Mouse (Mus musculus) ES-E14 (cell line): Measurements from ENCODE around the gene Cidec. TPM values are rescaled to one million over a fixed set of nuclear protein-coding genes. Genes with fewer than 3 reads are reported as not detected.

ENCODE experiments used
- DNase-seq: peaks from one replicate; pipeline ENCODE4 v3.0.0-alpha.2; 2013; ENCODE audit warnings: low read depth, low spot score
- H3K27ac ChIP-seq: 2 replicates; pipeline ENCODE4 v1.5.1; 2012; ENCODE audit warnings: low read depth, mild to moderate bottlenecking, low read length, moderate library complexity, mixed read lengths; ENCODE audit not compliant: poor library complexity, insufficient read depth, severe bottlenecking
- H3K36me3 ChIP-seq: 2 replicates; pipeline ENCODE4 v1.6.1; 2012; ENCODE audit warnings: mild to moderate bottlenecking, low read length, moderate library complexity, mixed read lengths; ENCODE audit not compliant: control insufficient read depth, poor library complexity, insufficient read depth, severe bottlenecking
- H3K4me1 ChIP-seq, 2 experiments: fragments of 150-350 bp in 1 of 2; sonication (generic) in 1 of 2; 2 replicates each; pipeline ENCODE4 v1.6.1; 2012; ENCODE audit warnings: low read length in 2 of 2, mild to moderate bottlenecking in 1 of 2, mixed read lengths in 1 of 2; ENCODE audit not compliant: control insufficient read depth in 2 of 2, insufficient read depth in 2 of 2, poor library complexity in 1 of 2
- H3K4me3 ChIP-seq, 2 experiments: fragments of 150-350 bp in 1 of 2; sonication (generic) in 1 of 2; 2 replicates each; pipeline ENCODE4 v1.5.1; 2012; ENCODE audit warnings: low read length in 2 of 2, low read depth in 1 of 2, mild to moderate bottlenecking in 1 of 2, mixed read lengths in 1 of 2; ENCODE audit not compliant: insufficient read depth in 1 of 2, poor library complexity in 1 of 2, severe bottlenecking in 1 of 2
- H3K9ac ChIP-seq: 2 replicates; pipeline ENCODE4 v1.6.1; 2012; ENCODE audit warnings: low read depth, mild to moderate bottlenecking, low read length, mixed read lengths; ENCODE audit not compliant: poor library complexity, insufficient read depth, severe bottlenecking
- H3K9me3 ChIP-seq: fragments of 150-350 bp; sonication (generic); 2 replicates; pipeline ENCODE4 v1.6.1; 2012; ENCODE audit warnings: low read depth, mild to moderate bottlenecking, low read length; ENCODE audit not compliant: control insufficient read depth, insufficient read depth
- CHD2 ChIP-seq: IDR thresholded peaks from 2 replicates; pipeline ENCODE4 v1.6.1; 2014; ENCODE audit warnings: mild to moderate bottlenecking, low read depth, low read length, inconsistent platforms
- HCFC1 ChIP-seq: IDR thresholded peaks from 2 replicates; pipeline ENCODE4 v1.6.1; 2012; ENCODE audit warnings: low read length, inconsistent platforms, borderline replicate concordance; ENCODE audit not compliant: insufficient read depth
- MAFK ChIP-seq: IDR thresholded peaks from 2 replicates; pipeline ENCODE4 v1.6.1; 2014; ENCODE audit warnings: mild to moderate bottlenecking, low read depth, low read length, inconsistent platforms; ENCODE audit not compliant: insufficient read depth
- ZC3H11A ChIP-seq: IDR thresholded peaks from 2 replicates; pipeline ENCODE4 v1.6.1; 2012; ENCODE audit warnings: low read depth, mild to moderate bottlenecking, inconsistent platforms, low read length, borderline replicate concordance
- ZNF384 ChIP-seq: IDR thresholded peaks from 2 replicates; pipeline ENCODE4 v1.6.1; 2012; ENCODE audit warnings: low read depth, low read length, inconsistent platforms
- in situ Hi-C, 2 experiments: fragments of 600-800 bp; cut with MboI; formaldehyde crosslinking; loops; one replicate each; pipeline ENCODE4 v1.15.1; 2025; ENCODE audit warnings: low sequenced_read_pairs in 2 of 2, inconsistent platforms in 1 of 2; ENCODE audit not compliant: unreplicated experiment in 2 of 2
- total RNA-seq: library from RNA; depleted of rRNA; stranded (reverse); fragments of 300-350 nt; gene quantifications from 2 replicates; pipeline ENCODE4 v1.2.3, GENCODE M21; 2012

Cidec gene
- total RNA-seq, 1 experiment, result 0.45 TPM

- in situ Hi-C loops, result no loop called here
- Histone ChIP-seq H3K9ac (no peak overlapping the region), H3K4me3 (no peak overlapping the region), H3K9me3 (no peaks in the 10 kb centered on the region), H3K27ac (no peak overlapping the region), H3K36me3 (peaks cover 3% of the 10 kb centered on the region), H3K4me1 (peaks cover 0 to 2% of the 10 kb centered on the region in 2 experiments; a peak in 1 of 4 replicates)
- TF ChIP-seq HCFC1 (no peak), ZC3H11A (peak; percentile 72), ZNF384 (no peak)
- peak; percentile 85 for DNase-seq
Measured at GRCm38 (mm10) chr6:113441147-113441680, 5.7 kb upstream of the Cidec start.

- H3K27ac ChIP-seq, result no peak overlapping the region
- in situ Hi-C loops, result no loop called here
- no peak overlapping the region for H3K9ac ChIP-seq
- peaks cover 3% of the 10 kb centered on the region for H3K36me3 ChIP-seq
- H3K9me3 ChIP-seq, result no peaks in the 10 kb centered on the region
- TF ChIP-seq ZC3H11A (no peak), CHD2 (no peak), MAFK (no peak), ZNF384 (no peak), HCFC1 (no peak)
- no peak overlapping the region for H3K4me3 ChIP-seq
- peaks cover 0 to 2% of the 10 kb centered on the region in 2 experiments; a peak in 1 of 4 replicates for H3K4me1 ChIP-seq
- no peak for DNase-seq
Measured at GRCm38 (mm10) chr6:113440686-113441085, 5.1 kb upstream of the Cidec start.

- H3K9me3 ChIP-seq, result no peaks in the 10 kb centered on the region
- no peak overlapping the region for H3K27ac ChIP-seq
- H3K9ac ChIP-seq, result no peak overlapping the region
- in situ Hi-C loops, result no loop called here
- no peaks in the 10 kb centered on the region for H3K36me3 ChIP-seq
- DNase-seq, result no peak
- H3K4me3 ChIP-seq, result no peak overlapping the region
- H3K4me1 ChIP-seq, result no peaks in the 10 kb centered on the region
- no peak for TF ChIP-seq MAFK
- TF ChIP-seq ZC3H11A, result no peak
- peak; percentile 79 for TF ChIP-seq ZNF384
- no peak for TF ChIP-seq CHD2
Measured at GRCm38 (mm10) chr6:113438721-113439430, 3.3 kb upstream of the Cidec start.

- no peak for DNase-seq
- in situ Hi-C loops, result no loop called here
- H3K36me3 ChIP-seq, result no peaks in the 10 kb centered on the region
- H3K9ac ChIP-seq, result no peak overlapping the region
- TF ChIP-seq ZC3H11A (no peak), MAFK (no peak), HCFC1 (no peak), ZNF384 (no peak), CHD2 (no peak)
- no peak overlapping the region for H3K4me3 ChIP-seq
- no peaks in the 10 kb centered on the region for H3K9me3 ChIP-seq
- no peak overlapping the region for H3K27ac ChIP-seq
- H3K4me1 ChIP-seq, result no peaks in the 10 kb centered on the region
Measured at GRCm38 (mm10) chr6:113437135-113437534, 1.6 kb upstream of the Cidec start.

GRCm38 (mm10) chr6:113434691-113435090 lies 869 bp downstream of the Cidec start:
- no peak overlapping the region for H3K27ac ChIP-seq
- no peaks in the 10 kb centered on the region for H3K36me3 ChIP-seq
- no peak for DNase-seq
- in situ Hi-C loops, result no loop called here
- no peak for TF ChIP-seq ZNF384
- TF ChIP-seq ZC3H11A, result no peak
- no peak for TF ChIP-seq CHD2
- no peak for TF ChIP-seq MAFK
- TF ChIP-seq HCFC1, result no peak
- no peak overlapping the region for H3K9ac ChIP-seq
- no peaks in the 10 kb centered on the region for H3K4me1 ChIP-seq
- no peak overlapping the region for H3K4me3 ChIP-seq
- no peaks in the 10 kb centered on the region for H3K9me3 ChIP-seq
